Mouse (Mus musculus): ENCODE data around the gene Rpl27. TPM values are rescaled to one million over a fixed set of nuclear protein-coding genes. Genes with fewer than 3 reads are reported as not detected.

Gene Rpl27
- total and polyA plus RNA-seq, 2 experiments, result 230 to 236 TPM

DNA sequence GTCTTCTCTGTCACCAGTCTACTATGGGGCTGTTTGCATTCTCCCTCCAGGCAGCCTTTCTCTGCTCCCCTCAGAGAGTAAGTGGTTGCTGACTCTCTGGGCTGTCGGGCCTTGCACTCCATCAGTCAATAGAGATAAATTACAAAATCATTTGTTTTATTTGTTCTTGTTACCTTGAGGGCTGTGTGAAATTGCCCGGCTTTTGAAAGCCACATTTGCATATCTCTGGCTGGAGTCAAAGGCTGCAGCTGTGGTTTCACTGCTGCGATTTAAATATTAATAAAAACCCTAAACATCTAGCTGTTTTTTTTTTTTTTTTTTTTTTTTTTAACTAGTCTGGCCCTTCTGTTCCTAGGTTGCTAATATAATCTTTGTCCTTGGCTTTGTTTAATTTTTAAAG, 41.7 kb downstream of the Rpl27 start:
- H3K27ac ChIP-seq (replicated peaks; ENCODE audit: insufficient read depth, low read depth, low read length), result 0 out of 2 replicates have a peak overlapping the region, but pooled peaks have one; percentile 5
- TF ChIP-seq POLR2A (IDR thresholded peaks at IDR 0.05; ENCODE audit: extremely low read depth, insufficient read depth, low read length) (no peak), CTCF (IDR thresholded peaks at IDR 0.05; ENCODE audit: low read depth, low read length) (no peak)

DNA sequence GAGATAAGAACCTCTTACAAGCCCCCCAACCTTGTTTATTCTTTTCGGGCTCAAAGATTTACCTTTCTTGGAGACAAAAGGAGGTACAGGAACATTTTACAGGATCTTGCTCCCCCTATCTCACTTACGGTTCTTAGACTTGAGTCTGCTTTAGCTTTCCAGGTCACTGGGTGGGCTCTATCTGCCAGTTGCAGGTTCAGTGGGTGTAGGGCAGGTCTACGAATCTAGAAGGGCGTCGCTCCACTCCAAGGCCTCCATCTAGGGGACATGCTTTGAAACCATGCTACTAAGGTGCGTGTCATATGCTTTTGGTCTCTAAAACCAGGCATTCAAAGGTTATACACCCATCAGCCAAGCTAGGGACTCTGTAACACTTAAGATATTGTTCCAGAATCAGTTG, 42.1 kb downstream of the Rpl27 start:
- Histone ChIP-seq H3K9ac (ENCODE audit: low read depth, low read length) (no peak overlapping the region), H3K27ac (replicated peaks; ENCODE audit: insufficient read depth, low read depth, low read length) (no peak overlapping the region), H3K4me3 (ENCODE audit: insufficient read depth, low read depth, low read length) (no peak overlapping the region), H3K36me3 (ENCODE audit: control insufficient read depth, insufficient read depth, low read length) (no peaks in the 10 kb centered on the region), H3K27me3 (ENCODE audit: control insufficient read depth, insufficient read depth, low read length) (no peaks in the 10 kb centered on the region), H3K79me2 (ENCODE audit: control insufficient read depth, insufficient read depth, low read length) (no peaks in the 10 kb centered on the region), H3K4me1 (ENCODE audit: control insufficient read depth, insufficient read depth, low read length) (peaks cover 28% of the 10 kb centered on the region)
- WGBS, result 82% methylated on average over 6 of the region's 6 CpGs
- DNase-seq (ENCODE audit: extremely low read depth, low read depth, low spot score), result no peak
- TF ChIP-seq POLR2A (IDR thresholded peaks at IDR 0.05; ENCODE audit: extremely low read depth, insufficient read depth, low read length) (no peak), CTCF (IDR thresholded peaks at IDR 0.05; ENCODE audit: low read depth, low read length) (no peak)

More for the DNA sequence above, 41.7 kb downstream of the Rpl27 start:
- Histone ChIP-seq H3K9ac (ENCODE audit: low read depth, low read length) (no peak overlapping the region), H3K79me2 (ENCODE audit: control insufficient read depth, insufficient read depth, low read length) (no peaks in the 10 kb centered on the region), H3K36me3 (ENCODE audit: control insufficient read depth, insufficient read depth, low read length) (no peaks in the 10 kb centered on the region), H3K4me3 (ENCODE audit: insufficient read depth, low read depth, low read length) (no peak overlapping the region), H3K4me1 (ENCODE audit: control insufficient read depth, insufficient read depth, low read length) (peaks cover 32% of the 10 kb centered on the region), H3K27me3 (ENCODE audit: control insufficient read depth, insufficient read depth, low read length) (no peaks in the 10 kb centered on the region)
- 23% methylated on average over 3 of the region's 3 CpGs for WGBS
- DNase-seq (ENCODE audit: extremely low read depth, low read depth, low spot score), result peak; percentile 85

DNA sequence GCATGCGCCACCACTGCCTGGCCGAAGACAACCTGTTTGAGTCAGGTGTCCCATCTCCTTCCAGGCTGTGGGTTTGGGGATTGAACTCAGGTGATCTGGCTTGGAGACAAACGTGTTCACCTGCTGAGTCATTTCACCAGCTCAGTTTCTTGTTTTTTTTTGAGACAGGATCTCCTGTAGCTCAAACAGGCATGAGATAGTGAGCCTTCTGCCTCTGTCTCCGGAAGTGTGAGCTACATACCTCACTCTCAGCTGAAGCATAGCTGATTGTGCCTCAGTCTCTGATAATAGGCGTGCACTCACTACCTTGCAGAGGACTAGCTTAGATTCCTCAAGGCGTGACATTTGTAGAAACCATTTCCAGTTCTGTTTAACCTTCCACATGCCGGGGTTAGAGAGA, 42.7 kb downstream of the Rpl27 start:
- Histone ChIP-seq H3K9ac (ENCODE audit: low read depth, low read length) (no peak overlapping the region), H3K27ac (replicated peaks; ENCODE audit: insufficient read depth, low read depth, low read length) (no peak overlapping the region), H3K36me3 (ENCODE audit: control insufficient read depth, insufficient read depth, low read length) (no peaks in the 10 kb centered on the region), H3K27me3 (ENCODE audit: control insufficient read depth, insufficient read depth, low read length) (no peaks in the 10 kb centered on the region), H3K4me1 (ENCODE audit: control insufficient read depth, insufficient read depth, low read length) (peaks cover 25% of the 10 kb centered on the region), H3K4me3 (ENCODE audit: insufficient read depth, low read depth, low read length) (no peak overlapping the region), H3K79me2 (ENCODE audit: control insufficient read depth, insufficient read depth, low read length) (no peaks in the 10 kb centered on the region)
- TF ChIP-seq POLR2A (IDR thresholded peaks at IDR 0.05; ENCODE audit: extremely low read depth, insufficient read depth, low read length) (no peak), CTCF (IDR thresholded peaks at IDR 0.05; ENCODE audit: low read depth, low read length) (no peak)
- DNase-seq (ENCODE audit: extremely low read depth, low read depth, low spot score), result no peak
- 80% methylated on average over 7 of the region's 7 CpGs for whole genome bisulfite sequencing

DNA sequence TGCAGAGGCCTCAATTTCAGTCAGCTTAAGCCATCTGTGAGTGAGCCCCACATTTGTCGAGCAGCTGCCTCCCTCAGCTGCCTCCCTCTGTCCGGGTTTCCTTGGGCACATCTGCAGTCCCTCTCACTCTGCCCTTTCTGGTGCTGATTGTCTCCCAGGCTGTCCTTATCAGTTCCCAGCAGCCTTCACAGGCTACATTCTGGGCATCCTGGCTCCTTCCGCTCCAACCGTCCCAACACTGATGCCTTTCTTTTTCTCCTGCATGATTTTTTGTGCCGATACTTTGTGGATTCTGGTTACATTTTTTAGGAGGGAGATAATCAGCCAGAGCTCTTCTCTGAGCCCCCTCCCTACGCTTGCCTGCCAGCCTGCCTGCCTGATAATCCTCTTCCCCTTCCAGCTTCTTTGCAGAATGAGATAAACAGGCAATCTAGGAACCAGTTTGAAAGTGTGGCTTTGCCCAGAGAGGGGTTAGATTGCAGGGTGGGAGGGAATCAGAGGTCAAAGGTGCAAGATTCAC, 43.5 kb downstream of the Rpl27 start:
- H3K27ac ChIP-seq (replicated peaks; ENCODE audit: insufficient read depth, low read depth, low read length), result no peak overlapping the region
- DNase-seq (ENCODE audit: extremely low read depth, low read depth, low spot score), result no peak
- no peak overlapping the region for H3K9ac ChIP-seq (ENCODE audit: low read depth, low read length)
- H3K4me1 ChIP-seq (ENCODE audit: control insufficient read depth, insufficient read depth, low read length), result peaks cover 20% of the 10 kb centered on the region
- no peak for TF ChIP-seq POLR2A (IDR thresholded peaks at IDR 0.05; ENCODE audit: extremely low read depth, insufficient read depth, low read length)
- TF ChIP-seq CTCF (IDR thresholded peaks at IDR 0.05; ENCODE audit: low read depth, low read length), result no peak
- H3K36me3 ChIP-seq (ENCODE audit: control insufficient read depth, insufficient read depth, low read length), result no peaks in the 10 kb centered on the region
- 71% methylated on average over 6 of the region's 6 CpGs for WGBS
- no peaks in the 10 kb centered on the region for H3K79me2 ChIP-seq (ENCODE audit: control insufficient read depth, insufficient read depth, low read length)
- H3K4me3 ChIP-seq (ENCODE audit: insufficient read depth, low read depth, low read length), result no peak overlapping the region
- no peaks in the 10 kb centered on the region for H3K27me3 ChIP-seq (ENCODE audit: control insufficient read depth, insufficient read depth, low read length)

DNA sequence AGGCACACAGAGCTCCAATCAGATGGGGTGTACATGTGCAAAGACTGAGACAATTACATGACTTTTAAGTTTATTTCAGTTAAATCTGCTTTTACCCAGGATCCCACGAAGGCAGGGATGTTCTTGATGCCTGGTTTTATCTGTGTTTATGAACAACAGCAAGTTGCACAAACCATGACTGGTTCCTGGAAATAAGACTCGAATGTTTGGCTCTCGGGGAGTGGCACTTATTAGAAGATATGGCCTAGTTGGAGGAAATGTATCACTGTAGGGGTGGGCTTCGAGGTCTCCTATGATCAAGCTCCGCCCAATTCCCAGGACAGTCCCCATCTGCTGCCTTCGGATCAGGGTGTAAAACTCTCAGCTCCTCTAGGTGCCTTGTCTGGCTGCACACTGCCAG, 44.0 kb downstream of the Rpl27 start:
- no peak overlapping the region for H3K4me3 ChIP-seq (ENCODE audit: insufficient read depth, low read depth, low read length)
- no peak overlapping the region for H3K27ac ChIP-seq (replicated peaks; ENCODE audit: insufficient read depth, low read depth, low read length)
- no peaks in the 10 kb centered on the region for H3K27me3 ChIP-seq (ENCODE audit: control insufficient read depth, insufficient read depth, low read length)
- no peak for DNase-seq (ENCODE audit: extremely low read depth, low read depth, low spot score)
- 51% methylated on average over 6 of the region's 6 CpGs for WGBS
- no peak overlapping the region for H3K9ac ChIP-seq (ENCODE audit: low read depth, low read length)
- TF ChIP-seq POLR2A (IDR thresholded peaks at IDR 0.05; ENCODE audit: extremely low read depth, insufficient read depth, low read length) (no peak), CTCF (IDR thresholded peaks at IDR 0.05; ENCODE audit: low read depth, low read length) (no peak)
- H3K4me1 ChIP-seq (ENCODE audit: control insufficient read depth, insufficient read depth, low read length), result peaks cover 17% of the 10 kb centered on the region
- no peaks in the 10 kb centered on the region for H3K36me3 ChIP-seq (ENCODE audit: control insufficient read depth, insufficient read depth, low read length)
- H3K79me2 ChIP-seq (ENCODE audit: control insufficient read depth, insufficient read depth, low read length), result no peaks in the 10 kb centered on the region

Other genes with a start within 250 kb of the Rpl27 start
- 10.5 and 10.8 TPM in 2 replicates for gene Ezh1, start 215.8 kb upstream of the Rpl27 start, total RNA-seq (2014; rRNA removed)
- gene Ezh1, start 215.8 kb upstream of the Rpl27 start, polyA plus RNA-seq (2012; rRNA removed), result 7.5 and 9.2 TPM in 2 replicates
- 4.9 and 6.6 TPM in 2 replicates for gene Ramp2, start 196.3 kb upstream of the Rpl27 start, total RNA-seq (2014; rRNA removed)
- gene Ramp2, start 196.3 kb upstream of the Rpl27 start, polyA plus RNA-seq (2012; rRNA removed), result 16.4 and 22.5 TPM in 2 replicates
- 35.6 and 43.8 TPM in 2 replicates for gene Vps25, start 188.6 kb upstream of the Rpl27 start, total RNA-seq (2014; rRNA removed)
- 109 and 122 TPM in 2 replicates for gene Vps25, start 188.6 kb upstream of the Rpl27 start, polyA plus RNA-seq (2012; rRNA removed)
- gene Wnk4, start 181.7 kb upstream of the Rpl27 start, total RNA-seq (2014; rRNA removed), result 0.37 and 0.40 TPM in 2 replicates
- 0.32 and 1.1 TPM in 2 replicates for gene Wnk4, start 181.7 kb upstream of the Rpl27 start, polyA plus RNA-seq (2012; rRNA removed)
- gene Cntd1, start 163.3 kb upstream of the Rpl27 start, total RNA-seq (2014; rRNA removed), result not detected in 2 replicates
- not detected in 2 replicates for gene Cntd1, start 163.3 kb upstream of the Rpl27 start, polyA plus RNA-seq (2012; rRNA removed)
- 74.7 and 96.8 TPM in 2 replicates for gene Coa3, start 163.2 kb upstream of the Rpl27 start, total RNA-seq (2014; rRNA removed)
- gene Coa3, start 163.2 kb upstream of the Rpl27 start, polyA plus RNA-seq (2012; rRNA removed), result 289 and 376 TPM in 2 replicates
- 43.8 and 57.8 TPM in 2 replicates for gene Becn1, start 140.0 kb upstream of the Rpl27 start, total RNA-seq (2014; rRNA removed)
- gene Becn1, start 140.0 kb upstream of the Rpl27 start, polyA plus RNA-seq (2012; rRNA removed), result 43.1 and 50.8 TPM in 2 replicates
- 15.8 and 16.8 TPM in 2 replicates for gene Psme3, start 126.1 kb upstream of the Rpl27 start, total RNA-seq (2014; rRNA removed)
- 34.5 and 37.9 TPM in 2 replicates for gene Psme3, start 126.1 kb upstream of the Rpl27 start, polyA plus RNA-seq (2012; rRNA removed)
- 0.40 and 0.46 TPM in 2 replicates for gene Aoc2, start 117.2 kb upstream of the Rpl27 start, total RNA-seq (2014; rRNA removed)
- 0.91 and 1.7 TPM in 2 replicates for gene Aoc2, start 117.2 kb upstream of the Rpl27 start, polyA plus RNA-seq (2012; rRNA removed)
- 0.13 and 0.18 TPM in 2 replicates for gene Aoc3, start 111.7 kb upstream of the Rpl27 start, total RNA-seq (2014; rRNA removed)
- 0.05 and 0.16 TPM in 2 replicates for gene Aoc3, start 111.7 kb upstream of the Rpl27 start, polyA plus RNA-seq (2012; rRNA removed)
- 121 and 144 TPM in 2 replicates for gene G6pc, start 74.7 kb upstream of the Rpl27 start, total RNA-seq (2014; rRNA removed)
- 115 and 146 TPM in 2 replicates for gene G6pc, start 74.7 kb upstream of the Rpl27 start, polyA plus RNA-seq (2012; rRNA removed)
- gene Aarsd1, start 24.7 kb upstream of the Rpl27 start, total RNA-seq (2014; rRNA removed), result 21.3 and 22.2 TPM in 2 replicates
- 18.6 and 19.8 TPM in 2 replicates for gene Aarsd1, start 24.7 kb upstream of the Rpl27 start, polyA plus RNA-seq (2012; rRNA removed)
- 0.20 and 0.65 TPM in 2 replicates for gene Gm27029, start 17.5 kb upstream of the Rpl27 start, total RNA-seq (2014; rRNA removed)
- 0.10 and 0.37 TPM in 2 replicates for gene Gm27029, start 17.5 kb upstream of the Rpl27 start, polyA plus RNA-seq (2012; rRNA removed)
- gene Rundc1, start 17.2 kb upstream of the Rpl27 start, total RNA-seq (2014; rRNA removed), result 2.8 and 3.1 TPM in 2 replicates
- gene Rundc1, start 17.2 kb upstream of the Rpl27 start, polyA plus RNA-seq (2012; rRNA removed), result 8.6 and 8.9 TPM in 2 replicates
- 0.27 and 0.46 TPM in 2 replicates for gene Ptges3l, start 17.0 kb upstream of the Rpl27 start, total RNA-seq (2014; rRNA removed)
- 0.93 and 1.1 TPM in 2 replicates for gene Ptges3l, start 17.0 kb upstream of the Rpl27 start, polyA plus RNA-seq (2012; rRNA removed)
- 24.6 and 37.1 TPM in 2 replicates for gene Ifi35, start 6.1 kb downstream of the Rpl27 start, total RNA-seq (2014; rRNA removed)
- gene Ifi35, start 6.1 kb downstream of the Rpl27 start, polyA plus RNA-seq (2012; rRNA removed), result 33.8 and 43.6 TPM in 2 replicates
- gene Rnd2, start 22.7 kb downstream of the Rpl27 start, total RNA-seq (2014; rRNA removed), result 5.5 and 8.0 TPM in 2 replicates
- 18.9 and 22.3 TPM in 2 replicates for gene Rnd2, start 22.7 kb downstream of the Rpl27 start, polyA plus RNA-seq (2012; rRNA removed)
- 11.0 and 11.2 TPM in 2 replicates for gene Vat1, start 23.9 kb downstream of the Rpl27 start, total RNA-seq (2014; rRNA removed)
- gene Vat1, start 23.9 kb downstream of the Rpl27 start, polyA plus RNA-seq (2012; rRNA removed), result 30.4 and 33.4 TPM in 2 replicates
- gene Brca1, start 109.7 kb downstream of the Rpl27 start, total RNA-seq (2014; rRNA removed), result 3.3 and 4.2 TPM in 2 replicates
- gene Brca1, start 109.7 kb downstream of the Rpl27 start, polyA plus RNA-seq (2012; rRNA removed), result 0.18 and 0.22 TPM in 2 replicates
- 211 and 222 TPM in 2 replicates for gene Nbr1, start 109.9 kb downstream of the Rpl27 start, total RNA-seq (2014; rRNA removed)
- gene Nbr1, start 109.9 kb downstream of the Rpl27 start, polyA plus RNA-seq (2012; rRNA removed), result 114 and 141 TPM in 2 replicates
- 6.4 and 7.7 TPM in 2 replicates for gene Tmem106a, start 139.9 kb downstream of the Rpl27 start, total RNA-seq (2014; rRNA removed)
- gene Tmem106a, start 139.9 kb downstream of the Rpl27 start, polyA plus RNA-seq (2012; rRNA removed), result 15.2 and 23.1 TPM in 2 replicates
- not detected in 2 replicates for gene Gm11634, start 157.0 kb downstream of the Rpl27 start, total RNA-seq (2014; rRNA removed)
- not detected in 2 replicates for gene Gm11634, start 157.0 kb downstream of the Rpl27 start, polyA plus RNA-seq (2012; rRNA removed)
- 10.3 and 12.9 TPM in 2 replicates for gene Rdm1, start 184.9 kb downstream of the Rpl27 start, total RNA-seq (2014; rRNA removed)
- gene Rdm1, start 184.9 kb downstream of the Rpl27 start, polyA plus RNA-seq (2012; rRNA removed), result 12.1 and 12.4 TPM in 2 replicates
- 55.4 and 87.9 TPM in 2 replicates for gene Arl4d, start 223.2 kb downstream of the Rpl27 start, total RNA-seq (2014; rRNA removed)
- gene Arl4d, start 223.2 kb downstream of the Rpl27 start, polyA plus RNA-seq (2012; rRNA removed), result 21.0 and 22.4 TPM in 2 replicates